Mouse (Mus musculus) heart, adult 18-20 months (tissue): ENCODE measurements around the gene Slc16a11. TPM values are rescaled to one million over a fixed set of nuclear protein-coding genes. Genes with fewer than 3 reads are reported as not detected.

Experiments used
- DNase-seq, 2 experiments: peaks; one replicate each; pipeline ENCODE4 v3.0.0; 2021 to 2022; ENCODE audit warnings: mixed read lengths in 1 of 2
- microRNA-seq, 2 experiments: library from miRNA; unstranded; fragments of <30 nt; microRNA quantifications; one replicate each; pipeline ENCODE4 v1.2.0; 2022
- total RNA-seq, 2 experiments: library from RNA; stranded (reverse); gene quantifications; 2 replicates each; pipeline ENCODE4 v1.2.3; 2021

Gene Slc16a11
- total RNA-seq, 2 experiments from 2014 or later, result 0.65 to 2.2 TPM

- no peak for DNase-seq
These were observed 39.3 kb downstream of the Slc16a11 start for GRCm38 (mm10) chr11:70251853-70252252.

- peak in 1 of 2 experiments; percentile 17 for DNase-seq
These were observed 41.8 kb downstream of the Slc16a11 start for GRCm38 (mm10) chr11:70254337-70254736.

DNA sequence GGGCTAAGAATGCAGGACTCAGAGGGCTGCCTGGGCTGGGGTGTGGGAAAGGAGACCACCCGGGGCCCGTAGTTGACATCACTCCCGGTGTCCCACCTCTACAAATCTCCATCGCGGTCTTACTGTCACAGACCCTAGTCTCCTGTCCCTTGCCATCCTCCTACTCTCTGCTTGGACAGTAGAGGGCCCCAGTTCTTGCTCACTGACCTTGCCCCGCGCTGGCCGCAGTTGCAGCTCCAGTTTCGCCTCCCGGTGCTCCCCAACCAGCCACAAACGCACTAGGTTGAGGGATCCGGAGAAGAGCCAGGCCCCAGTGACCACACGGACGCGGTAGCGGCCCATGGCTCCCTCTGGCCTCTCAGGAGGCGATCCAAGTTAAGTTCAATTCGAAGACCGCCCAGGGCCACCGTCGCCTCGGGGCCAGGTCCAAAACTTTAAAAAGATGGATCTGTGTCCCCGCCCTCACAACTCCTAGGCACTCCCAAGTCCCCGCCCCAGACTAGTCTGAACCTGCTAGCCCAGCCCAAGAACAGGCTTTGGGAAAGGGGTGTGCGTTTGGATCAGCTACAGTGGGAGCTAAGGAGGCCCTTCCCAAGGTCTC lies 42.5 kb downstream of the Slc16a11 start, which contains the start of gene Alox12:
TSS of gene Alox12 (minus strand) at position 423 of the 601 bp plus-strand sequence.
- DNase-seq, result peak; percentile 67 to 69

- no peak for DNase-seq
These were observed 46.5 kb downstream of the Slc16a11 start for GRCm38 (mm10) chr11:70259035-70259434.

DNA sequence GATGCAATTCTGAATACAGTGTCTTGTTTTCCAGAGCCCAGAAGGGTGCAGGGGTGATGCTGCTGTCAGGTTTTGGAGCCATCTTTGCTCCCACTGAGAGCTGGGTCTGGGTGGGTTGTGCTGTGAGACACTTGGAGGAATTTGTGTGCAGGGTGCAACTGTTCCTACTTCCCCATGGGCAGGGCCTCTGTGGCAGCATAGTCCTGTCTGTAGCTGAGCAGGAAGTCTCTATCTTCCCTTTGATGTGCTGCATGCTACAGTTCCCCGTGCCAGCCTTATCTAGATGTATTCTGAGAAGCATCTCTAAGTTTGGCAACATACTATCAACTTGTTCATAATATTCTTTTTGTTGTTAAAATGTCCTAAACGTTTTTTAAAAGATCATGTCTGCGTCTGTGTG lies 52.7 kb downstream of the Slc16a11 start:
- no peak for DNase-seq

DNA sequence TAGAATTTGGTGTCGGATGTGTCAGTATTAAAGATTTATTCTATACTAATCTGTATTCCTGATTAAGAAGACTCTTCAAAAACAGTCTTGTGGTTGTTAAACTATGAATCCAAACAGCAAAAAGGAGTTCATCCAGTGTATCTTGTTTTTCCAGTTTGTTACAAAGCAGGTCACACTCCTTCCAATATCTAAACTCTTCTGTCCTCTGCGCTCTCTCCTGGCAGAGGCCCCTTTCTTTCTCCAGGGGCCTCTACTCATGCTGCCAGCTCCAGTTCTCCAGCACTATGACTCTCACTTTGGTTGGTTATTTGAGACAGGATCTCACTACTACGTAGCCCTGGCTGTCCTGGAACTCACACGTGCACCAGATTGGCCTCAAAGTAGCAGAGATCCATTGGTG lies 53.3 kb downstream of the Slc16a11 start:
- DNase-seq, result no peak

Small RNAs within 50 kb of the gene (microRNA-seq; reads per million reads assigned to microRNA genes)
- 1,311 to 2,478 reads per million in 2 experiments for gene Mir195a
- gene Mir497, result 0 reads per million in 2 experiments
- 0 reads per million in 2 experiments for gene Mir497b

Other genes with a start within 250 kb of the Slc16a11 start
- gene Cldn7, start 248.0 kb upstream of the Slc16a11 start, total RNA-seq, result 1 to 10 TPM in 1 of 2 experiments, not detected in 1; 1.3 TPM
- 100 to 1,000 TPM; 130 to 144 TPM for gene Ctdnep1, start 231.6 kb upstream of the Slc16a11 start, total RNA-seq
- gene Elp5, start 230.2 kb upstream of the Slc16a11 start, total RNA-seq, result 10 to 100 TPM; 46.2 to 53.1 TPM
- gene Gabarap, start 221.6 kb upstream of the Slc16a11 start, total RNA-seq, result 100 to 1,000 TPM; 285 to 320 TPM
- gene Phf23, start 217.0 kb upstream of the Slc16a11 start, total RNA-seq, result 10 to 100 TPM; 18.4 to 19.7 TPM
- gene Dvl2, start 212.2 kb upstream of the Slc16a11 start, total RNA-seq, result 1 to 10 TPM; 3.4 to 4.8 TPM
- 1,000 to 10,000 TPM; 1,326 to 1,372 TPM for gene Acadvl, start 197.3 kb upstream of the Slc16a11 start, total RNA-seq
- gene Dlg4, start 195.8 kb upstream of the Slc16a11 start, total RNA-seq, result 1 to 10 TPM; 5.9 to 6.8 TPM
- not detected for gene Asgr1, start 158.7 kb upstream of the Slc16a11 start, total RNA-seq
- under 1 TPM in 1 of 2 experiments, not detected in 1; 0.21 TPM for gene Asgr2, start 120.1 kb upstream of the Slc16a11 start, total RNA-seq
- gene Mgl2, start 82.4 kb upstream of the Slc16a11 start, total RNA-seq, result 1 to 10 TPM; 3.5 to 5.1 TPM
- gene Clec10a, start 56.6 kb upstream of the Slc16a11 start, total RNA-seq, result 1 to 10 TPM; 3.1 to 3.5 TPM
- 1 to 10 TPM; 2.1 to 2.9 TPM for gene Slc16a13, start 8.3 kb downstream of the Slc16a11 start, total RNA-seq
- 10 to 100 TPM in 1 of 2 experiments, 1 to 10 TPM in 1; 5.5 to 15.5 TPM for gene Bcl6b, start 17.0 kb downstream of the Slc16a11 start, total RNA-seq
- gene 0610010K14Rik, start 25.2 kb downstream of the Slc16a11 start, total RNA-seq, result 10 to 100 TPM; 29.1 to 30.6 TPM
- gene Gm21988, start 27.1 kb downstream of the Slc16a11 start, total RNA-seq, result 1 to 10 TPM; 2.7 TPM
- gene Rnasek, start 27.1 kb downstream of the Slc16a11 start, total RNA-seq, result 100 to 1,000 TPM in 1 of 2 experiments, 10 to 100 TPM in 1; 97.8 to 102 TPM
- 1 to 10 TPM; 1.6 to 1.9 TPM for gene Alox12, start 42.6 kb downstream of the Slc16a11 start, total RNA-seq
- gene Alox12e, start 109.9 kb downstream of the Slc16a11 start, total RNA-seq, result not detected
- 1 to 10 TPM; 4.0 to 7.2 TPM for gene Alox15, start 139.3 kb downstream of the Slc16a11 start, total RNA-seq
- 10 to 100 TPM; 19.0 to 19.3 TPM for gene Pelp1, start 197.3 kb downstream of the Slc16a11 start, total RNA-seq
- gene Arrb2, start 219.9 kb downstream of the Slc16a11 start, total RNA-seq, result 10 to 100 TPM; 11.3 to 12.5 TPM
- 1 to 10 TPM; 7.5 to 8.2 TPM for gene Med11, start 239.2 kb downstream of the Slc16a11 start, total RNA-seq
- gene Zmynd15, start 246.7 kb downstream of the Slc16a11 start, total RNA-seq, result 1 to 10 TPM; 1.7 to 2.8 TPM
- gene Cxcl16, start 247.2 kb downstream of the Slc16a11 start, total RNA-seq, result 1 to 10 TPM; 8.3 to 9.9 TPM